Mouse (Mus musculus) hindbrain, embryonic 13.5 days (tissue): ENCODE data around the gene Cops6. TPM values are rescaled to one million over a fixed set of nuclear protein-coding genes. Genes with fewer than 3 reads are reported as not detected.

Experiments
- ATAC-seq: fragments of 200-750 bp; cut with Nextera tagmentation; 2 replicates; pipeline ENCODE4 v1.8.0; 2017; ENCODE audit warnings: moderate TSS enrichment; ENCODE audit not compliant: low FRiP score
- H3K27ac ChIP-seq: fragments of 300-500 bp; sonication (generic); 2 replicates; pipeline ENCODE4 v1.5.1; 2015; ENCODE audit warnings: inconsistent platforms, mild to moderate bottlenecking, moderate library complexity
- H3K27me3 ChIP-seq: fragments of 300-500 bp; sonication (generic); 2 replicates; pipeline ENCODE4 v1.6.1; 2015; ENCODE audit warnings: mild to moderate bottlenecking, inconsistent platforms
- H3K36me3 ChIP-seq: fragments of 300-500 bp; sonication (generic); 2 replicates; pipeline ENCODE4 v1.6.1; 2015; ENCODE audit warnings: mild to moderate bottlenecking, inconsistent platforms
- H3K4me1 ChIP-seq: fragments of 300-500 bp; sonication (generic); replicated peaks from 2 replicates; pipeline ENCODE4 v1.6.1; 2015; ENCODE audit warnings: inconsistent platforms
- H3K4me2 ChIP-seq: fragments of 300-500 bp; sonication (generic); 2 replicates; pipeline ENCODE4 v1.6.1; 2015; ENCODE audit warnings: inconsistent platforms, mild to moderate bottlenecking, moderate library complexity
- H3K4me3 ChIP-seq: fragments of 300-500 bp; sonication (generic); 2 replicates; pipeline ENCODE4 v1.5.1; 2015; ENCODE audit warnings: mild to moderate bottlenecking, inconsistent platforms
- H3K9ac ChIP-seq: fragments of 300-500 bp; sonication (generic); 2 replicates; pipeline ENCODE4 v1.6.1; 2015; ENCODE audit warnings: mild to moderate bottlenecking, inconsistent platforms
- H3K9me3 ChIP-seq: fragments of 300-500 bp; sonication (generic); 2 replicates; pipeline ENCODE4 v1.6.1; 2016; ENCODE audit warnings: inconsistent platforms
- WGBS: fragments of 180-500 bp; shearing (Covaris S2); methylation state at CpG from one replicate; pipeline ENCODE4 v1.1.7; 2015; 5-methylcytosine and 5-hydroxymethylcytosine counted together
- polyA plus RNA-seq: library from polyadenylated mRNA; unstranded; fragments of >200 nt; fragmentation: Nextera tagmentation; extraction: Ambion mirVana; gene quantifications from 2 replicates; pipeline ENCODE4 v1.2.1, GENCODE M21; 2015

Cops6 gene
- 308 and 322 TPM in 2 replicates for polyA plus RNA-seq

- ATAC-seq = peak; percentile 95
- peak within 1 kb of the TSS; percentile 91 for H3K9ac ChIP-seq
- peak within 1 kb of the TSS; percentile 82 for H3K4me3 ChIP-seq
- peak within 1 kb of the TSS; percentile 85 for H3K27ac ChIP-seq
- H3K9me3 ChIP-seq = no peaks in the 10 kb centered on the region
- H3K4me2 ChIP-seq = peak within 1 kb of the TSS; percentile 85
- no peaks in the 10 kb centered on the region for H3K27me3 ChIP-seq
- WGBS = under 1% methylated on average over 42 of the region's 42 CpGs
- H3K4me1 ChIP-seq = peaks cover 23% of the 10 kb centered on the region
- peaks cover 38% of the 10 kb centered on the region for H3K36me3 ChIP-seq
These were observed at the start of gene Cops6 for GRCm38 (mm10) chr5:138160842-138161665. Gene Cops6 (plus strand): TSS chr5:138161071.

GRCm38 (mm10) chr5:138116255-138117198, 44.3 kb upstream of the Cops6 start, which contains the start of gene Zscan21:
Gene Zscan21 (plus strand): TSS chr5:138116903.
- Histone ChIP-seq H3K27ac (peak within 1 kb of the TSS; percentile 95), H3K9me3 (no peaks in the 10 kb centered on the region), H3K4me1 (peaks cover 24% of the 10 kb centered on the region), H3K4me3 (peak within 1 kb of the TSS; percentile 63), H3K4me2 (peak within 1 kb of the TSS; percentile 70), H3K27me3 (no peaks in the 10 kb centered on the region), H3K36me3 (peaks cover 16% of the 10 kb centered on the region), H3K9ac (peak within 1 kb of the TSS; percentile 82)
- ATAC-seq = peak; percentile 97
- WGBS = 8% methylated on average over 38 of the region's 38 CpGs

DNA sequence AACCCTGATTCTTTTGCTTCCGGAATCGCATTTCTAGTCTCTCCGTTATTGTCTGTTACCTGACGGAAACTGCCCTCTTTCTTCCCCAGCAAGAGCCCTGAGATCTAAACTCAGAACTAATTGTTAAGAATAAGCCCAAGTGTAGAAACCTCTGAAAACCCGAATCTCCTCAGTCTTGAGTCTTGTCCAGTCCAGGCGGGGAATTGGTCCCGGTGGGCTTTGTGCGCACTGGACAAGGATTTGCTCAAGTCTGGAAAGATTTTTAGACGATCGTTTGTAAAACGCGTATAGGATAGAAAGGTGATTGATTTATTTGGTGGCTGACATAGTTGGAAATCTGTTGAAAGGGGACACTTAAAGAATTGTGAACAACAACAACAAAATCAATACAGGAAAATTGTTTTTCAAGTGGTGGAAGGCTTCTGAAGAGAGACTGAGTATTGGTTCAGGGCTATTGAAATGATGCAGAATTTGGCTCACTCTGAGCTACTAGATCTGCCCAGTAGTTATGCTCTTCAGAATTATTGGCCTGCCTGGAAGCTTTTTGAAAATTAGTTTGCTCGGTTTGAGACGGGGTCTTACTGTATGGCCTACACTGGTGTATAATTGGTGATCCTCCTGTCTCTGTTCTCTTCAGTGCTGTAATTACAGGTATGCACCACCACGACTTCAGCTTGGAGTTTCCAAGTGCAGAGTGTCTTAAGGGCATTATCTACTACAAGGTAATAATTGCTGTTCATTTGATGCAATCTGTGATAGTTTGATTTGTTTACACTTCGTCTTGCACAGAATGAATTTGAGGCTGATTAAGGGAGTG, 43.5 kb upstream of the Cops6 start:
- peak; percentile 47; the same call in 1 of the 2 replicates for ATAC-seq
- Histone ChIP-seq H3K4me3 (peak overlapping the region; percentile 63), H3K27ac (peak overlapping the region; percentile 95), H3K4me1 (peaks cover 24% of the 10 kb centered on the region), H3K36me3 (peaks cover 20% of the 10 kb centered on the region), H3K4me2 (peak overlapping the region; percentile 70), H3K9ac (peak overlapping the region; percentile 82), H3K27me3 (no peaks in the 10 kb centered on the region), H3K9me3 (no peaks in the 10 kb centered on the region)
- WGBS = 9% methylated on average over 16 of the region's 16 CpGs

GRCm38 (mm10) chr5:138118041-138118440, 42.8 kb upstream of the Cops6 start:
- ATAC-seq = no peak
- WGBS = 82% methylated on average over 3 of the region's 3 CpGs
- Histone ChIP-seq H3K9ac (peak overlapping the region; percentile 82), H3K4me3 (peak overlapping the region; percentile 63), H3K36me3 (peaks cover 25% of the 10 kb centered on the region), H3K27me3 (no peaks in the 10 kb centered on the region), H3K4me2 (peak overlapping the region; percentile 70), H3K27ac (peak overlapping the region; percentile 95; the same call in 1 of the 2 replicates), H3K9me3 (no peaks in the 10 kb centered on the region), H3K4me1 (peaks cover 24% of the 10 kb centered on the region)

GRCm38 (mm10) chr5:138132425-138133064, 28.3 kb upstream of the Cops6 start:
- no peak overlapping the region for H3K27ac ChIP-seq

GRCm38 (mm10) chr5:138137257-138137656, 23.6 kb upstream of the Cops6 start:
- Histone ChIP-seq H3K27me3 (no peaks in the 10 kb centered on the region), H3K9ac (no peak overlapping the region), H3K4me2 (no peak overlapping the region), H3K4me1 (no peaks in the 10 kb centered on the region), H3K4me3 (no peak overlapping the region), H3K27ac (no peak overlapping the region), H3K9me3 (no peaks in the 10 kb centered on the region), H3K36me3 (peaks cover 54% of the 10 kb centered on the region)
- 93% methylated on average over 4 of the region's 4 CpGs for WGBS
- ATAC-seq = no peak

More at GRCm38 (mm10) chr5:138132425-138133064, 28.3 kb upstream of the Cops6 start:
- ATAC-seq = no peak
- WGBS = 95% methylated on average over 5 of the region's 5 CpGs
- no peak overlapping the region for H3K4me2 ChIP-seq
- no peak overlapping the region for H3K9ac ChIP-seq
- no peaks in the 10 kb centered on the region for H3K27me3 ChIP-seq
- H3K4me1 ChIP-seq = no peaks in the 10 kb centered on the region
- H3K9me3 ChIP-seq = no peaks in the 10 kb centered on the region
- H3K36me3 ChIP-seq = peaks cover 83% of the 10 kb centered on the region
- H3K4me3 ChIP-seq = no peak overlapping the region

DNA sequence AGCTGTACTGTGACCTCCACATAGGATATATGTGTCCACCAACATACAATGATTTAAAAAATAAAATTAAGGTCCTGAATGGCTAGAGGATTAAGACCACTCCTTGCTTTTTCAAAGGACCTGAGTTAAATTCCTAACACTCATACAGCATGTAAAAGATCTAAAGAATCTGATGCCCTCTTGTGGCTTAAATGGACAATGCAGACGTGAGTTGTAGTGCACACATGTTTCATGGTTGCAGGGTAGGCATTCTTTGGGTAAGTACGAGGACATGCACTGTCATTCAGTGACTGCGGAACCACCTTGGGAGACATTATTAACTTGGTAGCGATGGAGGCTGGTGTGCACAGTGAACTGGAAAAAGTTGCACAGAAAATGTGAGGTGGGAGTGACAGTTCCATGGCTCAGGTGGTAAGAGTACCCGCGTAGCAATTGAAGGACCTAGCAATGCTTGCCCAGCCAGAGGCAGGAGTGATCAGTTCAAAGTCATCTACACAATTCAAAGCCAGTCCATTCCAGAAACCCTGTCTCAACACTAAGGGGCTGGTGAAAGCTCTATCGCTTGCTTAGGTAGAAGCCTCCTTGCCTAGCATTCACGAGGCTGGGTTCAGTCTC, 22.8 kb upstream of the Cops6 start:
- Histone ChIP-seq H3K36me3 (peaks cover 52% of the 10 kb centered on the region), H3K4me1 (no peaks in the 10 kb centered on the region), H3K9me3 (no peaks in the 10 kb centered on the region), H3K4me3 (no peak overlapping the region), H3K9ac (no peak overlapping the region), H3K4me2 (no peak overlapping the region), H3K27ac (no peak overlapping the region), H3K27me3 (no peaks in the 10 kb centered on the region)
- 63% methylated on average over 8 of the region's 8 CpGs for WGBS
- ATAC-seq = 0 out of 2 replicates have a peak, but pooled peaks have one; percentile 13

DNA sequence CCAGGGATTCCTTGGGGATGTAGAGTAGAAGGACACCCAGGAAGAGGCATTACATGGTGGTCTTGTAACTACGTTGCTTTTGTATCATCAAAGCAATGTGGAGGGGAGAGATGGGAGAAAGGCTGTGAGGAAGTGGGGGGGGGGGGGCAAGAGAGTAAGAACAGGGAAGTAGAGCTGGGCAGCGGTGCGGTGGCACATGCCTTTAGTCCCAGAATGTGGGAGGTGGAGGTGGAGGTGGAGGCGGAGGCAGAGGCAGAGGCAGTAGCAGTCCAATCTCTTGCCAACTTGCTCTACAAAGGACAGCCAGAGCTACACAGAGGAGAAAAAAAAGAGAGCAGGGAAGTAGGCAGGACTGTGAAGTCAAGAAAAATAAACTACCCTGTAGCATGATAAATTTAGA, 22.3 kb upstream of the Cops6 start:
- WGBS = 64% methylated on average over 4 of the region's 4 CpGs
- no peaks in the 10 kb centered on the region for H3K9me3 ChIP-seq
- H3K27me3 ChIP-seq = no peaks in the 10 kb centered on the region

DNA sequence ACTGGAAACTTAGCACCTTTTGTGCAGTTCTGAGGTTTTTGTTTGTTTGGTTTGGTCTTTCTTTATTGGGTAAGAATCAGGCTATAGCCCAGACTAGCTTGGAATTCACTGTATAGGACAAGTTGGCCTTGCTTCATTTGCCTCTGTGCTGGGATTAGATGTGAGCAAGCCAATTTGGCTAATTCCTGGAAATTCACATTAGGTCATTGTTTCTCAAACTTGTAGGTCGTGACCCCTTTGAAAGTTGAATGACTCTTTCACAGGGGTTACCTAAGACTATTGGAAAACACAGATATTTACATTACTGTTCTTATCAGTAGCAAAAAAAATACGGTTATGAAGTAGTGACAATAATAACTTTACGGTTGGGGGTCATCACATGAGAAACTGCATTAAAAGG, 6.5 kb upstream of the Cops6 start:
- Histone ChIP-seq H3K4me2 (peak overlapping the region; percentile 75), H3K9ac (peak overlapping the region; percentile 97), H3K4me1 (peaks cover 12% of the 10 kb centered on the region), H3K36me3 (peaks cover 28% of the 10 kb centered on the region), H3K9me3 (no peaks in the 10 kb centered on the region), H3K27ac (peak overlapping the region; percentile 99; the same call in 1 of the 2 replicates), H3K27me3 (no peaks in the 10 kb centered on the region), H3K4me3 (peak overlapping the region; percentile 80)
- WGBS = 94% methylated on average over 3 of the region's 3 CpGs
- ATAC-seq = no peak

More for the DNA sequence above, 22.3 kb upstream of the Cops6 start:
- H3K9ac ChIP-seq = no peak overlapping the region
- H3K4me3 ChIP-seq = no peak overlapping the region
- ATAC-seq = no peak
- no peaks in the 10 kb centered on the region for H3K4me1 ChIP-seq
- no peak overlapping the region for H3K4me2 ChIP-seq
- no peak overlapping the region for H3K27ac ChIP-seq
- peaks cover 52% of the 10 kb centered on the region for H3K36me3 ChIP-seq

DNA sequence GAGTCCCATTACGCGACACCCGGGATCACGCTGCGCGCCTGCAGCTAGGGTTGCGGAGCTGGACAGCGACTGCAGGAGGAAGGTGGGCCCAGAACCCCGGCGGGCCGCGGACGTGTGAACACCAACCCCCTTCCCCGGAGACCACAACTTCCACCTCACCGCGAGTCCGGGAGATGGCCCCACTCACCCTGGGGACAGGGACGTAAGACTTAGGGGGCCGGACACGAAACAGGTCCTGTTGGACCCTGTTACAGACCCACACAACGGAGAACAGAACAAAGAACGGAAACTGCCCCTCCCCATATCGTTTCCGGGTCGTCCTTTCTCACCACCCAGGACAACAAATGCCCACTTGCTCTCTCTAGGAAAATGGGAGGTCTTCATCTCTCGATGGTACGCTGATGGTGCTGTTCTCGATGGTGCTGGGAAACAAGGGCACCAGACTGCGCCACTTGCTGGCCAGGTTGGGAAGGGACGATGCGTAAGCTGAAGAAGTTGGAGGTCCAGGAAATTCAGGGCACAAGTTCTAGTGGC, 5.4 kb upstream of the Cops6 start, which contains the start of gene Zfp113:
Zfp113 (minus strand) TSS at position 302 of the 534 bp plus-strand sequence.
- H3K4me2 ChIP-seq = peak within 1 kb of the TSS; percentile 75
- H3K27ac ChIP-seq = peak within 1 kb of the TSS; percentile 99
- WGBS = under 1% methylated on average over 31 of the region's 31 CpGs
- H3K27me3 ChIP-seq = no peaks in the 10 kb centered on the region
- H3K4me3 ChIP-seq = peak within 1 kb of the TSS; percentile 80
- H3K9ac ChIP-seq = peak within 1 kb of the TSS; percentile 97
- ATAC-seq = peak; percentile 96
- H3K36me3 ChIP-seq = peaks cover 23% of the 10 kb centered on the region
- H3K9me3 ChIP-seq = no peaks in the 10 kb centered on the region
- peaks cover 16% of the 10 kb centered on the region for H3K4me1 ChIP-seq
